Mouse (Mus musculus): ENCODE results near the gene Hfe. TPM values are rescaled to one million over a fixed set of nuclear protein-coding genes. Genes with fewer than 3 reads are reported as not detected.
A peak's percentile ranks its signal among the peaks of the same experiment; 100 is the strongest.
"Not testable (repeated sequence)": the region's sequence is repeated elsewhere in the genome, so short reads cannot be mapped to it uniquely, and the experiment has no call there.

Hfe gene
- polyA plus RNA-seq, 1 experiment from 2014 or later, result 6.8 TPM

DNA sequence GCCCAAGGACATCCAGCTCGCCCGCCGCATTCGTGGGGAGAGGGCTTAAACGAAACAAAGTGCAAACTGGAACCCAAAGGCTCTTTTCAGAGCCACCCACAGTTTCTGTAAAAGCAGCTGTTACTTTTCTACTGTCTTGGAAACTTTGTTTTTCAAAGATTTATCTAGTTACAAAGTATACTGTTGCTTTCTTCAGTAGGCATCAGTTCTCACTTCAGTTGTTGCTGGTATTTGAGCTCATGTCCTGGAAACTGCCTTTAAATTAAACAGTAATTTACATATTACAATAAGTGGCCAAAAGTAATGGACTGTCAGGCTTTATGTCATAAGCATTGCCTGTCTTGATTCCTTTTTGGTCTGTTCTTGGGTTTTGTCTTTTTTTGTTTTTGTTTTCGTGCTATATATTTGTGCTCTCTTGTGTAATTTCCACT, 42.1 kb upstream of the Hfe start:
- peak overlapping the region; percentile 34 for H3K9ac ChIP-seq (replicated peaks; ENCODE audit: low read depth, low read length)
- WGBS, result 2% methylated on average over 6 of the region's 6 CpGs

DNA sequence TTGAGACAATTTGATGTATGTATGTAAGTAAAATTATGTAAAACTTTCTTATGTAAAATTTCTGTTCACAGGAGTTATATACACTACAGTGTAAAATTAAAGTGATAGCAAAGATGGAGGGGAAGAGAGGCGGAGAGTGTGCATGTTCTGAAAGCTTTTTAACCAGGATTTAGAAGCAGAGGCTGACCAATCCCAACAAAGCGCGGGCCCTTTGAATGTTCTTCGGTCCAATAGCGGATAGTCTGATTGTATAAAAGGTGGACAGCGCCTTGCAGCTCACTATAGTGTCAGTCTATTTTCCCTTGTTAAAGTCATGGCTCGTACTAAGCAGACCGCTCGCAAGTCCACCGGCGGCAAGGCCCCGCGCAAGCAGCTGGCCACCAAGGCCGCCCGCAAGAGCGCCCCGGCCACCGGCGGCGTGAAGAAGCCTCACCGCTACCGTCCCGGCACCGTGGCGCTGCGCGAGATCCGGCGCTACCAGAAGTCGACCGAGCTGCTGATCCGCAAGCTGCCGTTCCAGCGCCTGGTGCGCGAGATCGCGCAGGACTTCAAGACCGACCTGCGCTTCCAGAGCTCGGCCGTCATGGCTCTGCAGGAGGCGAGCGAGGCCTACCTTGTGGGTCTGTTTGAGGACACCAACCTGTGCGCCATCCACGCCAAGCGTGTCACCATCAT, 41.5 kb upstream of the Hfe start, which contains the start of gene Hist1h3b:
Gene Hist1h3b, plus strand, starts transcription at position 201 of the 675 bp plus-strand sequence.
- ATAC-seq (ENCODE audit: insufficient number of reproducible peaks, insufficient read depth, low FRiP score, low read depth), result peak; percentile 89
- Histone ChIP-seq H3K4me3 (ENCODE audit: low read depth, low read length) (peak within 1 kb of the TSS; percentile 37), H3K4me2 (replicated peaks; ENCODE audit: low read depth, low read length) (peak within 1 kb of the TSS; percentile 53), H3K27ac (ENCODE audit: low read length) (peak within 1 kb of the TSS; percentile 96), H3K9ac (replicated peaks; ENCODE audit: low read depth, low read length) (peak within 1 kb of the TSS; percentile 45), H3K4me1 (ENCODE audit: control insufficient read depth, insufficient read depth, low read length) (peaks cover 18% of the 10 kb centered on the region)
- H3K9me3 ChIP-seq (ENCODE audit: control insufficient read depth, low read depth, low read length); H3K36me3 ChIP-seq (ENCODE audit: control insufficient read depth, insufficient read depth, low read length); H3K27me3 ChIP-seq (ENCODE audit: control insufficient read depth, insufficient read depth, low read length): not testable (repeated sequence)
- under 1% methylated on average over 18 of the region's 47 CpGs for WGBS

More for the DNA sequence above, 42.1 kb upstream of the Hfe start:
- Histone ChIP-seq H3K9me3 (ENCODE audit: control insufficient read depth, low read depth, low read length) (no peaks in the 10 kb centered on the region), H3K4me3 (ENCODE audit: low read depth, low read length) (peak overlapping the region; percentile 37), H3K27ac (ENCODE audit: low read length) (peak overlapping the region; percentile 79; the same call in 1 of the 2 replicates), H3K4me2 (replicated peaks; ENCODE audit: low read depth, low read length) (peak overlapping the region; percentile 40), H3K36me3 (ENCODE audit: control insufficient read depth, insufficient read depth, low read length) (no peaks in the 10 kb centered on the region), H3K27me3 (ENCODE audit: control insufficient read depth, insufficient read depth, low read length) (no peaks in the 10 kb centered on the region), H3K4me1 (ENCODE audit: control insufficient read depth, insufficient read depth, low read length) (peaks cover 18% of the 10 kb centered on the region)
- no peak for ATAC-seq (ENCODE audit: insufficient number of reproducible peaks, insufficient read depth, low FRiP score, low read depth)

DNA sequence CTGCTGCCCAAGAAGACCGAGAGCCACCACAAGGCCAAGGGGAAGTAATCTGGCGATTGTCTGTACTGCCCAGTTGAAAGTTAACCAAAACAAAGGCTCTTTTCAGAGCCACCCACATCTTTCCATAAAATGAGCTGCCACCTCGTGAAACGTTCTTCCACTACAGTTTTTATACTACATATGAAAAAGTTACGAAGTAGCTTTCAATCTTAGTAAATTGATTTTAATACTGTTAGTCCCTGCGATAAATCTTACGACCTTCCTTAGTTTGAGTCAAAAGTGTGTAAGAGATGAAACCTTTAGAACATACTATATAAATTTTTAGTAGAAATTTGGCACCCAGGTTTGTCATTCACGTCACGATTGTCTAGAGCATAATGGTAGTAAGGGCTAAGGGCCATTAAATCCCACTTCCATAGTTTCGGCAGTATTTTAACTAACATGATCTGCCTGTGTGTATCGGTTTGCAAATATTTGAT, 40.9 kb upstream of the Hfe start:
- no peak for ATAC-seq (ENCODE audit: insufficient number of reproducible peaks, insufficient read depth, low FRiP score, low read depth)
- Histone ChIP-seq H3K4me2 (replicated peaks; ENCODE audit: low read depth, low read length) (peak overlapping the region; percentile 53), H3K4me3 (ENCODE audit: low read depth, low read length) (peak overlapping the region; percentile 37)

DNA sequence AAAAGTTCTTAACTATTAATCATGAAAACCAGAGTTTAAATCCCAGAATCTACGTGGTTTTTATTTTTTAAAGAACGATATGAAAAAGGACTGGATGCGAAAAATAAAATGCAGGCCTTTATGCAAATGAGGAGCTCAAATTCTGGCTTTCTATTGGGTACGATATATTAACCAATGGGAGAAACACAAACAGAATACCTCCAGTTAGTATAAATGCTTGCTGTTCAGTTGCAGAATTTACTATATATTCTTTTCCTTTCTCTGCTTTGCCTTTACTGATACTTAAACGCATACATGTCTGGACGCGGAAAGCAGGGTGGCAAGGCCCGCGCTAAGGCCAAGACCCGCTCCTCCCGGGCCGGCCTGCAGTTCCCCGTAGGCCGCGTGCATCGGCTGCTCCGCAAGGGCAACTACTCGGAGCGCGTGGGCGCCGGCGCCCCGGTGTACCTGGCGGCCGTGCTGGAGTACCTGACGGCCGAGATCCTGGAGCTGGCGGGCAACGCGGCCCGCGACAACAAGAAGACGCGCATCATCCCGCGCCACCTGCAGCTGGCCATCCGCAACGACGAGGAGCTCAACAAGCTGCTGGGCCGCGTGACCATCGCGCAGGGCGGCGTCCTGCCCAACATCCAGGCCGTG, 40.3 kb upstream of the Hfe start, which contains the start of gene Hist1h2ab:
Gene Hist1h2ab, plus strand, starts transcription at position 288 of the 639 bp plus-strand sequence.
- Histone ChIP-seq H3K4me2 (replicated peaks; ENCODE audit: low read depth, low read length) (peak within 1 kb of the TSS; percentile 53), H3K4me1 (ENCODE audit: control insufficient read depth, insufficient read depth, low read length) (peaks cover 18% of the 10 kb centered on the region), H3K27ac (ENCODE audit: low read length) (peak within 1 kb of the TSS; percentile 96), H3K9ac (replicated peaks; ENCODE audit: low read depth, low read length) (peak within 1 kb of the TSS; percentile 45), H3K4me3 (ENCODE audit: low read depth, low read length) (peak within 1 kb of the TSS; percentile 37)
- ATAC-seq (ENCODE audit: insufficient number of reproducible peaks, insufficient read depth, low FRiP score, low read depth), result peak; percentile 47
- H3K27me3 ChIP-seq (ENCODE audit: control insufficient read depth, insufficient read depth, low read length); H3K9me3 ChIP-seq (ENCODE audit: control insufficient read depth, low read depth, low read length); H3K36me3 ChIP-seq (ENCODE audit: control insufficient read depth, insufficient read depth, low read length): not testable (repeated sequence)
- under 1% methylated on average over 27 of the region's 47 CpGs for WGBS

More for the DNA sequence above, 40.9 kb upstream of the Hfe start:
- Histone ChIP-seq H3K9ac (replicated peaks; ENCODE audit: low read depth, low read length) (peak overlapping the region; percentile 45), H3K4me1 (ENCODE audit: control insufficient read depth, insufficient read depth, low read length) (peaks cover 18% of the 10 kb centered on the region), H3K9me3 (ENCODE audit: control insufficient read depth, low read depth, low read length) (no peaks in the 10 kb centered on the region), H3K27ac (ENCODE audit: low read length) (peak overlapping the region; percentile 96), H3K36me3 (ENCODE audit: control insufficient read depth, insufficient read depth, low read length) (no peaks in the 10 kb centered on the region), H3K27me3 (ENCODE audit: control insufficient read depth, insufficient read depth, low read length) (no peaks in the 10 kb centered on the region)
- 2% methylated on average over 11 of the region's 11 CpGs for WGBS

DNA sequence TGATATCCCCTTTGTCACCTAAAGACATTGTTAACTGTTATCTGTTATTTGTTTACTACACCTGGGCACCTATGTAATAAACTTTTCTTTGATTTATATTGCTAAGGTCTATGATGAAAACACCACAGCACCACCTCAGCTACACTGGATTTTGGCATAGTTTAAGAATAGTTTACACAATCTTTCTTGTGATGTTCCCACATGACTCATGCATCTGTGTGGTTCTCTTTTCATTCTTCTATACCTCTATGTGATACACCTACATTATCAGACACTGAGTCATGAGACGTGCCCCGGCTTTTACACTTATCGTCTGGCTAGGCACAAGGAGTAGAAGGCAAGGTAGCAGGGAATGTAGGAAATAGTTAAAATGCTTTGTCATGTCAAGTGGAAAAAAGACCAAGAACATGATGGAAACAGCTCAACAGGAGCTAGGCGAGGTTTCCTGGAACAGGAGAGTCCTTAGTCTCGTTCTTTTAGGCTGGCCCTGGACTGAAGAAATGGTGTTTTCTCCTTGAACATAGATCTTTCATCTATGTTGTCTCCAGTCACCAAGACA, 39.0 kb upstream of the Hfe start:
- Histone ChIP-seq H3K9ac (replicated peaks; ENCODE audit: low read depth, low read length) (no peak overlapping the region), H3K9me3 (ENCODE audit: control insufficient read depth, low read depth, low read length) (no peaks in the 10 kb centered on the region), H3K27ac (ENCODE audit: low read length) (peak overlapping the region; percentile 83; the same call in 1 of the 2 replicates), H3K36me3 (ENCODE audit: control insufficient read depth, insufficient read depth, low read length) (no peaks in the 10 kb centered on the region), H3K4me2 (replicated peaks; ENCODE audit: low read depth, low read length) (no peak overlapping the region), H3K27me3 (ENCODE audit: control insufficient read depth, insufficient read depth, low read length) (no peaks in the 10 kb centered on the region), H3K4me3 (ENCODE audit: low read depth, low read length) (no peak overlapping the region), H3K4me1 (ENCODE audit: control insufficient read depth, insufficient read depth, low read length) (peaks cover 18% of the 10 kb centered on the region)
- no peak for ATAC-seq (ENCODE audit: insufficient number of reproducible peaks, insufficient read depth, low FRiP score, low read depth)
- WGBS, result 93% methylated on average over 5 of the region's 5 CpGs

DNA sequence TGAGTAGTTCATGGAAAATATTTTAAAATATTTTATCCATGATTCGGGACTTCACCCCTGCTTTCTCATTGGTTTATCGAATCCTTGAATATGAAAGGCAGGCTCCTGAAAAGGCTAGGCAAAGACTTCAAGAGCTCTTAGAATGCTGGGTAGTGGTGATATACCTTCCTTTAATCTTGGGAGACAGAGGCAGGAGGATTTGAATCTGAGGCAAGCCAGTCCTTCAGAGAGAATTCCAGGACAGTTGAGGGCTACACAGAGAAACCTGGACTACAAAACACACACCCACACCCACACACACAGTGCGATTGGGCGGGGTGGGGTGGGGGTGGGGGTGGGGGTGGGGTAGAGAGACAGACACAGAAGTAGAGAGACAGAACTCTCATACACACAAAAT, 37.2 kb upstream of the Hfe start:
- peak overlapping the region; percentile 57 for H3K4me2 ChIP-seq (replicated peaks; ENCODE audit: low read depth, low read length)
- no peaks in the 10 kb centered on the region for H3K36me3 ChIP-seq (ENCODE audit: control insufficient read depth, insufficient read depth, low read length)
- H3K9me3 ChIP-seq (ENCODE audit: control insufficient read depth, low read depth, low read length), result no peaks in the 10 kb centered on the region
- H3K9ac ChIP-seq (replicated peaks; ENCODE audit: low read depth, low read length), result peak overlapping the region; percentile 45
- H3K27ac ChIP-seq (ENCODE audit: low read length), result peak overlapping the region; percentile 99
- peak overlapping the region; percentile 35 for H3K4me3 ChIP-seq (ENCODE audit: low read depth, low read length)
- no peak for ATAC-seq (ENCODE audit: insufficient number of reproducible peaks, insufficient read depth, low FRiP score, low read depth)
- peaks cover 11% of the 10 kb centered on the region for H3K4me1 ChIP-seq (ENCODE audit: control insufficient read depth, insufficient read depth, low read length)
- H3K27me3 ChIP-seq (ENCODE audit: control insufficient read depth, insufficient read depth, low read length), result no peaks in the 10 kb centered on the region
- 5% methylated on average over 4 of the region's 4 CpGs for WGBS

DNA sequence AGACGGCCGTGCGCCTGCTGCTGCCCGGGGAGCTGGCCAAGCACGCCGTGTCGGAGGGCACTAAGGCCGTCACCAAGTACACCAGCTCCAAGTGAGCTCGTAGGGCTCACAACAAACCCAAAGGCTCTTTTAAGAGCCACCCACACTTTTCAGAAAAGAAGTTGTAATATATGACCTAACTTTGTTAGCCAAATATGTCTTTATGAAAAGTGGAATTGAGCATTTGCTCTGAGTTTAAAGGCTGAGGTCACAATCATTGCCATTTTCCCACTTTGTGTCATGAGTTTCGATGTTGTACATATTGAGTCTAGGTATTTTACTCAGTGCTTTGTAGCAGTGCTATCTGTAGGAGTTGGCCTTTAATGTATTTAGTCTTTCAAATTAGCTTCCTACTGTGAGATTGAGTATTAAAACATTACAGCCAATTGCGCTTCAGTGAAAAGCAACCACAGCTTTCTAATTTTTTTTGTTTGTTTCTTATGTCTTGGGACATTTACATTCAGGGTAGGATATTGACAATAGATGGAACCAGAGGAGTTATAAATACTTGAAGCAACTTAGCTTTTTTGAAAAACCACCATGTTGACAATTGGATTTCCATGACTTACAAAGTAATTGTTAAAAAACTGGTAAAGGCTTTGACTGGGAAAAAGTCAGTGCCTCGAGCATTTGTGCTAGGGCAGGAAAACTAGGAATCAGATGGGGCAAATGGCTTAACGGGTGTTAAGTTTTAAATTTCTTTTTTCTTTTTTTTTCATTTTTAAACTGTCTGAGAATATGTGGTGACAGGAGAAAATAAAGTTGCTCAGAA, 36.6 kb upstream of the Hfe start:
- H3K4me1 ChIP-seq (ENCODE audit: control insufficient read depth, insufficient read depth, low read length), result peaks cover 10% of the 10 kb centered on the region
- H3K4me3 ChIP-seq (ENCODE audit: low read depth, low read length), result peak overlapping the region; percentile 35
- no peaks in the 10 kb centered on the region for H3K9me3 ChIP-seq (ENCODE audit: control insufficient read depth, low read depth, low read length)
- peak overlapping the region; percentile 99 for H3K27ac ChIP-seq (ENCODE audit: low read length)
- no peaks in the 10 kb centered on the region for H3K27me3 ChIP-seq (ENCODE audit: control insufficient read depth, insufficient read depth, low read length)
- peak overlapping the region; percentile 57 for H3K4me2 ChIP-seq (replicated peaks; ENCODE audit: low read depth, low read length)
- 3% methylated on average over 10 of the region's 13 CpGs for WGBS
- no peak for ATAC-seq (ENCODE audit: insufficient number of reproducible peaks, insufficient read depth, low FRiP score, low read depth)
- H3K36me3 ChIP-seq (ENCODE audit: control insufficient read depth, insufficient read depth, low read length), result no peaks in the 10 kb centered on the region
- H3K9ac ChIP-seq (replicated peaks; ENCODE audit: low read depth, low read length), result peak overlapping the region; percentile 45
